Mouse (Mus musculus) liver, adult 2 months (tissue): ENCODE data around the gene Kcnj15.

ENCODE experiments used
- CTCF ChIP-seq: fragments of 200-500 bp; IDR thresholded peaks from 2 replicates; pipeline ENCODE4 v1.5.1; 2011; ENCODE audit warnings: low read depth, low read length, control low read depth
- POLR2A ChIP-seq: fragments of 200-500 bp; IDR thresholded peaks from 2 replicates; pipeline ENCODE4 v1.6.1; 2011; ENCODE audit warnings: low read length, control low read depth; ENCODE audit not compliant: insufficient read depth; ENCODE audit errors: extremely low read depth

DNA sequence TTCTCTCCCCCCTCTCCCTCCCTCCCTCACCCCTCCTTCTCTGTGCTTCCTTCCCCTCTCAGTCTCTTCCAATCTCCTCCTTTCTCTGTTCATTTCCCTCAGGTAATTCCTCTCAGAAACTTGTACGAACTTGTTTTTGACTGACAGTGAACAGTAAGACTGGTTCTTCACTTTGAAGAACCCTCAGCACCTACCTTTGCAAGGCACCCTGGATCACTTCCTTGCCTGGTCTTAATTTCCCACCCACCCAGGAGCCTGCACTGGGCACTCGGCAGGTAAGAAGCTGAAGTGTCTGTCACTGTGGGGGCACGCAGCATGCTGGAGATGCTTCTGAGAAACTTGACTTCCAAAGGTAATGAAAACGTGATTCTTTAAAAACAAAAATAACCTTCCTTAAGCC lies 742 bp downstream of the Kcnj15 start:
- TF ChIP-seq CTCF: no peak
- TF ChIP-seq POLR2A: no peak
